Mouse (Mus musculus) MEL (cell line): ENCODE results near the gene Zdhhc25. TPM values are rescaled to one million over a fixed set of nuclear protein-coding genes. Genes with fewer than 3 reads are reported as not detected.

Experiments used
- DNase-seq: peaks from one replicate; pipeline ENCODE4 v3.0.0; 2011; ENCODE audit warnings: low read depth, low spot score
- H3K27ac ChIP-seq: 2 replicates; pipeline ENCODE4 v1.5.1; 2012; ENCODE audit warnings: low read depth, mild to moderate bottlenecking, control low read depth, low read length, moderate library complexity; ENCODE audit not compliant: control insufficient read depth
- H3K27me3 ChIP-seq, 2 experiments: fragments of 150-350 bp in 1 of 2; sonication (generic) in 1 of 2; 2 replicates each; pipeline ENCODE4 v1.6.1; 2012; ENCODE audit warnings: low read length in 2 of 2, mild to moderate bottlenecking in 2 of 2, improper control_type of control experiment in 1 of 2, moderate library complexity in 1 of 2; ENCODE audit not compliant: insufficient read depth in 2 of 2, control insufficient read depth in 1 of 2
- H3K36me3 ChIP-seq, 2 experiments: 2 replicates each; pipeline ENCODE4 v1.6.1; 2012 to 2014; ENCODE audit warnings: low read length in 2 of 2, improper control_type of control experiment in 1 of 2, inconsistent platforms in 1 of 2, mild to moderate bottlenecking in 1 of 2; ENCODE audit not compliant: insufficient read depth in 2 of 2, control insufficient read depth in 1 of 2
- H3K4me1 ChIP-seq, 2 experiments: fragments of 150-350 bp in 1 of 2; sonication (generic) in 1 of 2; 2 replicates each; pipeline ENCODE4 v1.6.1; 2012; ENCODE audit warnings: low read length in 2 of 2, improper control_type of control experiment in 1 of 2, mild to moderate bottlenecking in 1 of 2; ENCODE audit not compliant: insufficient read depth in 2 of 2, control insufficient read depth in 1 of 2
- H3K4me3 ChIP-seq, 2 experiments: fragments of 150-350 bp in 1 of 2; sonication (generic) in 1 of 2; 2 replicates each; pipeline ENCODE4 v1.5.1; 2012; ENCODE audit warnings: low read depth in 2 of 2, low read length in 2 of 2, mild to moderate bottlenecking in 2 of 2, moderate library complexity in 2 of 2, control low read depth in 1 of 2, improper control_type of control experiment in 1 of 2; ENCODE audit not compliant: control insufficient read depth in 1 of 2, insufficient read depth in 1 of 2
- H3K79me2 ChIP-seq: 2 replicates; pipeline ENCODE4 v1.6.1; 2012; ENCODE audit warnings: mild to moderate bottlenecking, low read length, moderate library complexity; ENCODE audit not compliant: control insufficient read depth, poor library complexity, insufficient read depth
- H3K9ac ChIP-seq: 2 replicates; pipeline ENCODE4 v1.6.1; 2012; ENCODE audit warnings: low read depth, mild to moderate bottlenecking, control low read depth, low read length, moderate library complexity; ENCODE audit not compliant: control insufficient read depth, poor library complexity, severe bottlenecking
- H3K9me3 ChIP-seq: fragments of 150-350 bp; sonication (generic); replicated peaks from 2 replicates; pipeline ENCODE4 v1.6.1; 2012; ENCODE audit warnings: mild to moderate bottlenecking, low read length, improper control_type of control experiment, moderate library complexity; ENCODE audit not compliant: insufficient read depth
- BHLHE40 ChIP-seq: IDR thresholded peaks from 2 replicates; pipeline ENCODE4 v1.6.1; 2012; ENCODE audit warnings: low read depth, mild to moderate bottlenecking, inconsistent platforms, low read length, improper control_type of control experiment, borderline replicate concordance
- CHD1 ChIP-seq: IDR thresholded peaks from 2 replicates; pipeline ENCODE4 v1.6.1; 2012; ENCODE audit warnings: low read depth, mild to moderate bottlenecking, inconsistent platforms, low read length, improper control_type of control experiment
- CHD2 ChIP-seq: IDR thresholded peaks from 2 replicates; pipeline ENCODE4 v1.6.1; 2011; ENCODE audit warnings: low read length, improper control_type of control experiment
- CTCF ChIP-seq, 3 experiments: IDR thresholded peaks in 2 of 3; conservative IDR thresholded peaks in 1 of 3; 2 replicates each; pipeline ENCODE4 v1.5.1; 2011 to 2012; ENCODE audit warnings: low read length in 3 of 3, low read depth in 2 of 3, mild to moderate bottlenecking in 2 of 3, improper control_type of control experiment in 1 of 3, inconsistent platforms in 1 of 3, mixed read lengths in 1 of 3, moderate library complexity in 1 of 3; ENCODE audit not compliant: control insufficient read depth in 1 of 3, insufficient read depth in 1 of 3, poor library complexity in 1 of 3, severe bottlenecking in 1 of 3
- E2F4 ChIP-seq: IDR thresholded peaks from 2 replicates; pipeline ENCODE4 v1.6.1; 2011; ENCODE audit warnings: low read depth, low read length, improper control_type of control experiment, borderline replicate concordance
- ELF1 ChIP-seq: IDR thresholded peaks from 2 replicates; pipeline ENCODE4 v1.6.1; 2014; ENCODE audit warnings: low read depth, mild to moderate bottlenecking, inconsistent platforms, low read length, improper control_type of control experiment, moderate library complexity
- EP300 ChIP-seq, 2 experiments: IDR thresholded peaks; 2 replicates each; pipeline ENCODE4 v1.6.1; 2011; ENCODE audit warnings: improper control_type of control experiment in 2 of 2, low read length in 2 of 2, low read depth in 1 of 2, mild to moderate bottlenecking in 1 of 2
- ETS1 ChIP-seq: IDR thresholded peaks from 2 replicates; pipeline ENCODE4 v1.6.1; 2012; ENCODE audit warnings: low read depth, mild to moderate bottlenecking, inconsistent platforms, low read length, improper control_type of control experiment, moderate library complexity
- GABPA ChIP-seq: IDR thresholded peaks from 2 replicates; pipeline ENCODE4 v1.6.1; 2012; ENCODE audit warnings: low read depth, mild to moderate bottlenecking, inconsistent platforms, low read length, improper control_type of control experiment, moderate library complexity
- GATA1 ChIP-seq: IDR thresholded peaks from 2 replicates; pipeline ENCODE4 v1.6.1; 2011; ENCODE audit warnings: low read depth, low read length, improper control_type of control experiment
- JUND ChIP-seq: IDR thresholded peaks from 2 replicates; pipeline ENCODE4 v1.6.1; 2011; ENCODE audit warnings: low read depth, mild to moderate bottlenecking, improper control_type of control experiment, low read length
- KAT2A ChIP-seq: conservative IDR thresholded peaks from 2 replicates; pipeline ENCODE4 v1.6.1; 2012; ENCODE audit warnings: low read depth, low read length, improper control_type of control experiment, inconsistent platforms
- MAX ChIP-seq: IDR thresholded peaks from 2 replicates; pipeline ENCODE4 v1.6.1; 2011; ENCODE audit warnings: low read length, improper control_type of control experiment
- MAZ ChIP-seq: IDR thresholded peaks from 2 replicates; pipeline ENCODE4 v1.6.1; 2012; ENCODE audit warnings: low read depth, mild to moderate bottlenecking, inconsistent platforms, low read length, improper control_type of control experiment
- MEF2A ChIP-seq: IDR thresholded peaks from 2 replicates; pipeline ENCODE4 v1.6.1; 2014; ENCODE audit warnings: low read depth, mild to moderate bottlenecking, inconsistent platforms, low read length, improper control_type of control experiment; ENCODE audit not compliant: poor library complexity, insufficient replicate concordance, severe bottlenecking; ENCODE audit errors: extremely low read depth
- MYC ChIP-seq: IDR thresholded peaks from 2 replicates; pipeline ENCODE4 v1.6.1; 2011; ENCODE audit warnings: low read depth, mild to moderate bottlenecking, low read length, improper control_type of control experiment, moderate library complexity
- NRF1 ChIP-seq: IDR thresholded peaks from 2 replicates; pipeline ENCODE4 v1.6.1; 2014; ENCODE audit warnings: low read depth, mild to moderate bottlenecking, inconsistent platforms, low read length, improper control_type of control experiment, moderate library complexity; ENCODE audit not compliant: poor library complexity, insufficient read depth, severe bottlenecking
- POLR2A ChIP-seq, 2 experiments: IDR thresholded peaks; 2 replicates each; pipeline ENCODE4 v1.6.1; 2011 to 2012; ENCODE audit warnings: low read length in 2 of 2, mild to moderate bottlenecking in 2 of 2, control low read depth in 1 of 2, improper control_type of control experiment in 1 of 2, low read depth in 1 of 2, moderate library complexity in 1 of 2; ENCODE audit not compliant: control insufficient read depth in 1 of 2, insufficient read depth in 1 of 2, poor library complexity in 1 of 2
- POLR2AphosphoS2 ChIP-seq: IDR thresholded peaks from 2 replicates; pipeline ENCODE4 v1.6.1; 2011; ENCODE audit warnings: low read length, improper control_type of control experiment
- RAD21 ChIP-seq: IDR thresholded peaks from 2 replicates; pipeline ENCODE4 v1.6.1; 2011; ENCODE audit warnings: mild to moderate bottlenecking, low read depth, low read length, improper control_type of control experiment
- RCOR1 ChIP-seq: IDR thresholded peaks from 2 replicates; pipeline ENCODE4 v1.6.1; 2012; ENCODE audit warnings: low read depth, mild to moderate bottlenecking, inconsistent platforms, low read length, improper control_type of control experiment
- SIN3A ChIP-seq: IDR thresholded peaks from 2 replicates; pipeline ENCODE4 v1.6.1; 2012; ENCODE audit warnings: low read length, improper control_type of control experiment, inconsistent platforms
- SMC3 ChIP-seq: IDR thresholded peaks from 2 replicates; pipeline ENCODE4 v1.6.1; 2011; ENCODE audit warnings: low read depth, low read length, improper control_type of control experiment
- TAL1 ChIP-seq: IDR thresholded peaks from 2 replicates; pipeline ENCODE4 v1.6.1; 2012; ENCODE audit warnings: mild to moderate bottlenecking, inconsistent platforms, low read length, moderate library complexity, mixed read lengths
- TBP ChIP-seq: IDR thresholded peaks from 2 replicates; pipeline ENCODE4 v1.8.0; 2011; ENCODE audit warnings: low read depth, low read length, improper control_type of control experiment
- TCF12 ChIP-seq: IDR thresholded peaks from 2 replicates; pipeline ENCODE4 v1.6.1; 2014; ENCODE audit warnings: low read depth, mild to moderate bottlenecking, inconsistent platforms, low read length, improper control_type of control experiment, moderate library complexity
- UBTF ChIP-seq: IDR thresholded peaks from 2 replicates; pipeline ENCODE4 v1.6.1; 2012; ENCODE audit warnings: low read depth, mild to moderate bottlenecking, inconsistent platforms, low read length, improper control_type of control experiment, moderate library complexity, borderline replicate concordance; ENCODE audit not compliant: insufficient read depth
- USF1 ChIP-seq: IDR thresholded peaks from 2 replicates; pipeline ENCODE4 v1.6.1; 2014; ENCODE audit warnings: low read depth, mild to moderate bottlenecking, inconsistent platforms, low read length, improper control_type of control experiment, moderate library complexity
- USF2 ChIP-seq, 2 experiments: IDR thresholded peaks; 2 replicates each; pipeline ENCODE4 v1.6.1; 2011 to 2012; ENCODE audit warnings: improper control_type of control experiment in 2 of 2, low read length in 2 of 2, borderline replicate concordance in 1 of 2, inconsistent platforms in 1 of 2, low read depth in 1 of 2, mild to moderate bottlenecking in 1 of 2; ENCODE audit not compliant: insufficient read depth in 1 of 2
- ZKSCAN1 ChIP-seq: IDR thresholded peaks from 2 replicates; pipeline ENCODE4 v1.6.1; 2012; ENCODE audit warnings: low read depth, mild to moderate bottlenecking, inconsistent platforms, low read length, improper control_type of control experiment, moderate library complexity
- ZMIZ1 ChIP-seq: IDR thresholded peaks from 2 replicates; pipeline ENCODE4 v1.6.1; 2012; ENCODE audit warnings: low read depth, mild to moderate bottlenecking, inconsistent platforms, low read length, improper control_type of control experiment, moderate library complexity
- ZNF384 ChIP-seq: IDR thresholded peaks from 2 replicates; pipeline ENCODE4 v1.6.1; 2012; ENCODE audit warnings: low read depth, mild to moderate bottlenecking, inconsistent platforms, low read length, improper control_type of control experiment
- polyA plus RNA-seq, 2 experiments: library from polyadenylated mRNA; stranded (reverse) in 1 of 2; unstranded in 1 of 2; fragments of >175 nt in 1 of 2; fragments of >200 nt in 1 of 2; gene quantifications; 2 replicates each; pipeline versions ENCODE4 v1.2.1 to v1.2.4; 2012; ENCODE audit warnings: low replicate concordance in 2 of 2, low read depth in 1 of 2; ENCODE audit not compliant: insufficient read length in 2 of 2, insufficient read depth in 1 of 2, missing spikeins in 1 of 2
- total RNA-seq: library from RNA; depleted of rRNA; stranded (reverse); fragments of 300-350 nt; gene quantifications from 2 replicates; pipeline ENCODE4 v1.2.3, GENCODE M21; 2012

Zdhhc25 gene
- total and polyA plus RNA-seq, 3 experiments: not detected

DNA sequence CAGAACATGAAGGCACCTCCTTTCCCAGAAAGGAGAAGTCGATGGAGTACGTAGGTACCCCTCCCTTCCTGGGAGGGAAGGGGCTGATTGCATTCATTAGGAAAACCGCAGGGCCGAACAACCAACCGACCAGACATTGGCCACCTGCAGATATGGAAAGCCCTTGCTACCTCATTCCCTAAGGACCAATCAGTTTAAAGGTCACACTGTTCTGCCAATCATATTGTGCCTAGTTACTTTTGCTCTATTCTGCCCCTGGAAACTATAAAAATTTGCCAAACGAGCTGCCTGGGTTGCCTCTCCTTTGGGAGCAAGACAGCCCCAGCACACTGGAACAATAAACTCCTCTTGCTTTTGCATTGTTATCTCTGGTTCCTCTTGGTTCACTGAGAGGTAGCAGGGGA, 24.8 kb downstream of the Zdhhc25 start (continued):
- no peak for TF ChIP-seq NRF1
- no peak for TF ChIP-seq E2F4
- peak; percentile 80; the same call in 1 of the 2 replicates for TF ChIP-seq POLR2AphosphoS2
- no peak for TF ChIP-seq ELF1
- TF ChIP-seq ZNF384: no peak
- peak; percentile 97 for TF ChIP-seq TBP
- no peak for TF ChIP-seq CTCF (IDR thresholded peaks at IDR 0.05 in 2 of 3, conservative IDR thresholded peaks at IDR 0.05 in 1 of 3; ENCODE audit: control insufficient read depth in 1 of 3, insufficient read depth in 1 of 3, low read depth in 2 of 3, low read length in 3 of 3, poor library complexity in 1 of 3, severe bottlenecking in 1 of 3)
- TF ChIP-seq USF1: no peak
- no peak for TF ChIP-seq RAD21
- 0 out of 2 replicates have a peak, but pooled peaks have one; percentile 49 for TF ChIP-seq MAX
- peak; percentile 26 to 96; a peak in 3 of 4 replicates for TF ChIP-seq POLR2A (IDR thresholded peaks at IDR 0.05; ENCODE audit: control insufficient read depth in 1 of 2, insufficient read depth in 1 of 2, low read depth in 1 of 2, low read length in 2 of 2, poor library complexity in 1 of 2)
- TF ChIP-seq TAL1: peak; percentile 63; the same call in 1 of the 2 replicates
- TF ChIP-seq KAT2A: no peak
- peak; percentile 91 for TF ChIP-seq MAZ
- TF ChIP-seq SIN3A: peak; percentile 93
- no peak for TF ChIP-seq USF2 (IDR thresholded peaks at IDR 0.05; ENCODE audit: borderline replicate concordance in 1 of 2, insufficient read depth in 1 of 2, low read depth in 1 of 2, low read length in 2 of 2)
- no peak for TF ChIP-seq SMC3
- TF ChIP-seq, all 39 proteins: peak for 21

DNA sequence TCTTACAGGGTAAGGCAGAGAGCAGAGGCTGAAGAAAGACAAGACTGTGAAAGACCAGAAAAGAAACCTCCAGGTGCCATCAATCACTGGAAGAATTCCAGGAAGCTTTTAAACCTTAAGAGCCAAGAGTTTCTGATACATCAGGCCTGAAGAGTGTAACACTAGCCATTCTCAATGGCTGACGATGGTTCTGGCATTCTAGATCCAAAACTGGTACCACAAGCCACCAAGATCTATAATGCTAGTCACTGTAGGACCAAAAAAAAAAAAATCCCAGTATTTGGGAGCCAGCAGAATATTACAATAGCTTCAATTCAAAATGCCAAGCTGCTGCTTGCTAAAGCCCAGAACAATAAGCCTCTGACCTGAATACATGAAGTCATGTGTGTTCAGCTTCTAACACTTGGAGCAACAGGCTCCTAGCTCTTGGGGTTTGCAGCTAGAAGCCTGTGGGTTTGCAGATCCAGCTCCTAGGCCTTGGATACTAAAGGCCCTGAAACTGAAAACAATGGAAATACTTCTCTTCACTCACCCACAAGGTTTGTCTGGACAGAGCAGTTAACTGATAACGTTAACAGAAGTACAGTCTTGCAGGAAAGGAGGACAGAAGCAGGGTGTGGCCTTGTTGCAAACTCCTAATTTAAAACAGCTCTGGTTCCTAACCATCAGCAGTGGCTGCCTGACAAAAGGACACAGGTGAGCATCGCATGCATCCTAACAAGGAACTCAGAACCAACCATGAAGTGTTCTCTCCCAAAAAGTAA, 25.4 kb downstream of the Zdhhc25 start:
- Histone ChIP-seq H3K27ac (peak overlapping the region; percentile 100), H3K79me2 (peaks cover 3% of the 10 kb centered on the region; the same call in 1 of the 2 replicates), H3K36me3 (peaks cover 0 to 35% of the 10 kb centered on the region in 2 experiments; a peak in 2 of 4 replicates), H3K4me3 (peak overlapping the region; percentile 9 to 22), H3K4me1 (peaks cover 10 to 48% of the 10 kb centered on the region in 2 experiments), H3K9me3 (no peaks in the 10 kb centered on the region), H3K9ac (peak overlapping the region; percentile 86), H3K27me3 (no peaks in the 10 kb centered on the region)
- peak; percentile 86 for DNase-seq
- TF ChIP-seq GABPA (no peak), POLR2AphosphoS2 (peak; percentile 58; the same call in 1 of the 2 replicates), EP300 (IDR thresholded peaks at IDR 0.05; ENCODE audit: low read depth in 1 of 2, low read length in 2 of 2) (peak; percentile 88 to 95), ZMIZ1 (peak; percentile 74), MYC (peak; percentile 48), E2F4 (no peak), MAZ (peak; percentile 16; the same call in 1 of the 2 replicates), TCF12 (peak; percentile 74), CHD2 (no peak), ETS1 (peak; percentile 78), ZKSCAN1 (no peak), GATA1 (peak; percentile 83), CHD1 (peak; percentile 60; the same call in 1 of the 2 replicates), TBP (no peak; the same call in 1 of the 2 replicates), JUND (no peak; the same call in 1 of the 2 replicates), ZNF384 (no peak), SMC3 (no peak; the same call in 1 of the 2 replicates), CTCF (IDR thresholded peaks at IDR 0.05 in 2 of 3, conservative IDR thresholded peaks at IDR 0.05 in 1 of 3; ENCODE audit: control insufficient read depth in 1 of 3, insufficient read depth in 1 of 3, low read depth in 2 of 3, low read length in 3 of 3, poor library complexity in 1 of 3, severe bottlenecking in 1 of 3) (no peak), BHLHE40 (no peak), UBTF (no peak), RCOR1 (peak; percentile 79), MEF2A (no peak), RAD21 (no peak)
